Mouse (Mus musculus) cerebellum, adult 2 months (tissue): ENCODE data around the gene Secisbp2.

Experiments used
- CTCF ChIP-seq: fragments of 200-500 bp; IDR thresholded peaks from 2 replicates; pipeline ENCODE4 v1.5.1; 2011; ENCODE audit warnings: low read depth, mild to moderate bottlenecking, control low read depth, low read length, moderate library complexity, borderline replicate concordance; ENCODE audit not compliant: insufficient read depth
- POLR2A ChIP-seq: fragments of 200-500 bp; IDR thresholded peaks from 2 replicates; pipeline ENCODE4 v1.6.1; 2011; ENCODE audit warnings: low read length, control low read depth, borderline replicate concordance; ENCODE audit not compliant: insufficient read depth

- TF ChIP-seq CTCF = no peak
- TF ChIP-seq POLR2A = no peak
These were observed 46.0 kb downstream of the Secisbp2 start for GRCm38 (mm10) chr13:51697455-51697854.
